Mouse (Mus musculus) gastrocnemius, postnatal 25 days (tissue): Measurements from ENCODE around the gene Tsx. TPM values are rescaled to one million over a fixed set of nuclear protein-coding genes. Genes with fewer than 3 reads are reported as not detected.
"Not testable (repeated sequence)": the region's sequence is repeated elsewhere in the genome, so short reads cannot be mapped to it uniquely, and the experiment has no call there.

Experiments used
- DNase-seq: peaks from one replicate; pipeline ENCODE4 v3.0.0; 2022
- long read RNA-seq, 2 experiments: library from polyadenylated mRNA; stranded (forward); transcript quantifications; one replicate each; pipeline ENCODE4 v2.0.0; 2021
- total RNA-seq, 2 experiments: library from RNA; stranded (reverse); gene quantifications; 1 replicate in 1 of 2; 2 replicates in 1 of 2; pipeline ENCODE4 v1.2.3; 2021

Gene Tsx
- not detected for total RNA-seq
- long read RNA-seq, experiment 1: 0 reads
- long read RNA-seq, experiment 2: 0 reads

DNA sequence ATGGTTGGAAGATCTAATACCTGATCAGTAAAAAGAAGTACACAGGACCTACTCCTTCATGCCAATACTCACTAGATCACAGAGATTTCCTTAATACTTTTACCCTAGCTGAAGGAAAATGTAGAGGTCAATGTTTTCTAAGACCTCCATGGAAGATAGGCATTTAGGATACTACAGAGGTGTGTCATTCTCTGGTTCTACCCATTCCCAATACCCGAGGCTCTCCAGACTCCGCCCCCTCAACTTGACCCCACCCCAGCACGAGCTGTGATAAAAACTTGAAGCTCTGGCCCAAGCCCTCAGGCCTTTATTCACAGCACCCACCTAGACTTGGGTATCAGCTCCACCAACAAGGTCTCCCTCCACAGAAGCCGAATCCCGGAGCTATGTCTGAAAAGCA lies at the start of gene Tsx:
Gene Tsx (plus strand): TSS at position 301 of the 400 bp plus-strand sequence.
- DNase-seq: no peak

DNA sequence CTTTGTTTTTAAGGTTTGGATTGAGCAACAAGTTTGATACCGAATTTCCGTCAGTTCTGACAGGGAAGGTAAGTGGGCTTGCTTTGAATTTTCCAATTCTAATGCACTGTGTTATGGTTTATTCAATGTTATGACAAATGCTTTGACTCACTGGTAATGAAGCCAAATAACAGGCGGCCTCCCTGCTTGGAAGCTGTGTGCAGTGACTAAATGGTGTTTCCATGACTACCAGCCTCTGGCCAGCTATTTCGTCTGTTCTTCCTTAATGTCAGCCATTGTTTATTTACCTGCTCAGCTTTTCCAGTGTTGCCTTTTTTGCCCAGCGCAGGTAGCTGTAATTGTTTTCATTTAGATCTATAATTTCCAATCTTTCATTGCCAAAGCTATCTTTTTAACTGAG lies 48.1 kb upstream of the Tsx start:
- DNase-seq: peak; percentile 10

DNA sequence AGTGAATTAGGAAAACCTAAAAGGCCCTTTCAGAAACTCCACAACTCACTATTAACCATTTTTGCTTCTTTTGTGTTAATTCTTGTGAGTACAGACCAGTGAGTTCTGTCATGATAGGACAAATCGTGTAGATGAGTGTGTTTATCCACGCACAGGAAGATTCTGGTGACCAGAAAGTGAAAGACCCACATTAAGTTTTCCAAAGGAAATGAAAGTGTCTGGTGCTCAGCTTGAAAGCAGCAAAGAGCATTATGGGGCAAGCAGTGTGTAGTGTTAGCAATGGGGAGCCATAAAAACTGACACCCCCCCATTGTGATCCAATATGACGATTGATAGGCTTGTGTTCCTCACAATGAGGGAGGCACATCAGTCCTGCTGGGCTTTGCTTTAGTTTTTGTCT lies 45.6 kb upstream of the Tsx start:
- no peak for DNase-seq

- DNase-seq: no peak
Observed at GRCm38 (mm10) chrX:103371221-103371620, 43.0 kb upstream of the Tsx start.

DNA sequence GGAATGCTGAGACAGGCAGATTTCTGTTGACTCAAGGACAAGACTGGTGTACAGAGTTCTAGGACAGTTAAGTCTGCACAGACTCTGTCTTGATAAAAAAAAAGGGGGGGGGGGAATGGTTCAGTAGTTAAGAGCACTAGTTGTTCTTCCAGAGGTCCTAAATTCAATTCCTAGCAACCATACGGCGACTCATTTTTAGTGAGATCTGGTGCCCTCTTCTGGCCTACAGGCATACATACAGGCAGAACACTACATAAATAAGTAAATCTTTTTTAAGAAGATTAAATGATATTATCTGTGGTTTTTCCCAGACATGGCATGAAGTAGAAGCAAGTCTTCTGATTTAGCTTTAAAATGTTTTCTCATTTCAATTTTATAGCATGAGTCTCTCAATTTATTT lies 42.6 kb upstream of the Tsx start:
- DNase-seq: no peak

GRCm38 (mm10) chrX:103374250-103374649 lies 40.0 kb upstream of the Tsx start:
- no peak for DNase-seq

GRCm38 (mm10) chrX:103384528-103384927 lies 29.7 kb upstream of the Tsx start:
- DNase-seq: no peak

DNA sequence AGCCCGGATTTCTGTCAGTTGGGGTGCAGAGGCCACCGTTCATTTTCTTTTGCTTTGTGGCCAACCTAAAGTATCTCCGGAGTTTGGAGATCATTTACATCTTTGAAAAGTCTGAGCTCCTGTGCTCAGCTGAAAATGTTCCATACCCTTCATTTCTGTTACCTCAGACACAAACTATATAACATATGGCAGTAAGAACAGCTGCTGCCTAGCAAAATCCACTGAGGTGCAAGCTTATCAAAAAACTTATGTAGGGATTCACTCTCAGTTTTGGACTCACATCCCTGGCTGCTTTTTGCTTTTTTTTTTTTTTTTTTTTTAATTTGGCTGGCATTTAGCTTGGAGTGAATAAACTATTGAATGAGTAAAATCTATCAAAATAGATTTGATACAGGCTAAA lies 26.1 kb upstream of the Tsx start:
- no peak for DNase-seq

DNA sequence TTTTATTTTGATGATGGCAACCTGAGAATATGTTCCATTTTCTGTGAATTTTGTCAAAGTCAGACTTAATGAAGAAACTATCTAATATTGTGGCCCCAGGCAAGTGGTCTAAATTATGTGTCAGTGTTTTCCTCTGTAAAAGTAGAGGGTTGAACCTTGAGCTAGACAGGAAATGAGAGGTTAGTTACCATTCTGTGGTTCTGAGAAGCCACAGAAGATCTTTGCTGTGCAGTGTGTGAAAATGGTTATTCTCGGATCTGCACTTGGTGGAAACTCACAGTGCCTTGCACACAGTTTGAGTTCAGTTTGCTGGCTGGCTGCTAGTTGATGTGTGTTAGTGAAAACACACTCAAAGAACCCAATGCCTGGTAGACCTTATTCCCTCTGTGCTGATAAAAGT lies 20.4 kb upstream of the Tsx start:
- DNase-seq: no peak

DNA sequence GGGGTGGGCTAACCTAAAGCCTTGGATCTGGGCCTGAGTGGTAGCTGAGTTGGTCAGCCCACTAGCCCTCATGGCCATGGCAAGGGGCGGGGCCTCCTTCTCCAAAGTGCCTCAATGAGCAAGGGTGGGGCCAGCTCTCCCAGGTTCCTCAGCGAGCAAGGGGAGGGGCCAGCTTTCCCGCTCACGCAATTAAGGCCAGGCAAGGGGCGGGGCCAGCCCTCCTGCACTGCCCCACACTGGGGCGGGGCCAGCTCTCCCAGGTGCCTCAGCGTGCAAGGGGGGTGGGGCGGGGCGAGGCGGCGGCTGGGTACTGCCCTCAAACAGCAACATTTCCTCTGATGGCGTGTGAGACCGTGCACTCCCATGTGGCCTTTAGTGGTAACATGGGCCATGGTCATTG lies 9.2 kb upstream of the Tsx start:
- DNase-seq: no peak

DNA sequence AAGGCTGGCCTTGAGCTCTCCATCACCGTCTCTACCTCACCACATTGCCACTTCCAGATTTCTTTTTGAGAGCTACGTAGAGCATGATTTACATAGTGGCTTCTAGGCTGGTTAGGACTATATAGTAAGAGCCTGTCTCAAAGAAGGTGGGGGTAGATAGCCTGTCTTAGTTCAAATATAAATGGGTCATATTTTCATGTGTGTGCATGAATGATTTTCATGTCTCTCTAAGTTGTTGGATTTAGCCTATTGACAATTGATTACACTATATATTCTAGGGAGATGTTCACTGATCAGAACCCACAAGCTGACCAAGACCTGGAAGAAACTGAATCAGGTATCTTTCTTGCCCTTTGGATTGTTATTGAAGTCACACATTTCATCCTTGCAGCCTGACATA lies 7.4 kb downstream of the Tsx start, which contains the start of gene Gm26992:
Gene Gm26992 (plus strand): TSS at position 301 of the 400 bp plus-strand sequence.
- no peak for DNase-seq

GRCm38 (mm10) chrX:103427677-103428076 lies 13.4 kb downstream of the Tsx start:
- DNase-seq: no peak

DNA sequence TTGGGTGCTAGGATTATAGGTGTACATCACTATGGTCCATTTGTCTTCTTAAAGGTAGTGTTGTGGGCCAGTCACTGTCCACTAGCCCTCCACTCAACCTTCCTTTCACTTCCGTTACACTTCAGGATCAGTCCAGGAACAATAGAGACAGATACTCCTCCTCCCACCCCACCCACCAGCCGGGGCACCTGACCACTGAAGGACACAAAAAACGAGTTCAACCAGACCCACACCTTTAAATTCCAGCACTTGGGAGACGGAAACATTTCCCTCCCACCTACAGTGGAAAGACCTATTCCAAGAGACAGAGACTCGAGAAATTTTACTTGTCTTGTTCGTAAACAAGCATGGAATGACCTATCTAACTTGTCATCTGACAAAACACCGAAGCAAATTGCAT lies 18.0 kb downstream of the Tsx start:
- no peak for DNase-seq

DNA sequence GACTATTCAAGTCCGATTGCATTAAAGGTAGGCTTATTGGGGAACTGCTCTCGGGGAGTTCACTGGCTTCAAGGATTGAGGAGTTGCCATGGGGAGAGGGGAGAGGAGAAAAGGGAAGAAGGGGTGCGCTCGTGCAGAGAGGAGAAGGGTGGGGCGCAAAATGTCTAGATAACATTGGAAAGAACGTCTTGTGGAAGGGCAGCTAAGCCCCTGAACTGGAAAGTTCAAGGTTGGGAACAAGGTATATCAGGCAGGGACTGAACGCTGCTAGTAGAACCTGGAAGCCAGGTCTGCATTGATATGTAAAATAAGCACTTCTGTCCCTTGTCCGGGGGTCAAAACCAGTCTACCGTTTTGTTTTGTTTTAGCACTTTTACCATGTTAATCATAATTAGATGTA lies 23.8 kb downstream of the Tsx start:
- DNase-seq: no peak

- no peak for DNase-seq
Observed at GRCm38 (mm10) chrX:103440803-103441202, 26.5 kb downstream of the Tsx start.

DNA sequence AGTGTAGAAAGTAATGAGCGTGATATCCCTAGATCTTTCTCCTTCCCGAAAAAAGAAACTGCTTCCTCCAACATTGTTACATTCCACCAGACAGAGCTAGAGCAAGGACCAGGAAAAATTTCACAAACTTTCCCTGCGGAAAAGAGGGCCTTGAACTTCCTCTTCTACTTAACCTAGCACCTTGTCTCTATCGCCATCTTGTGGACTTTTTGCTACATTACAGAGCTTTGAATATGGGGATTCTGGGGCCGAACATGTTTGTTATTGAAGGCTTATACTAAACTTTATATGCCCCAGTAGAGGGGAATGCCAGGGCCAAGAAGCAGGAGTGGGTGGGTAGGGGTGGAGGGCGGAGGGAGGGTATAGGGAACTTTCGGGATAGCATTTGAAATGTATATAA lies 29.5 kb downstream of the Tsx start:
- DNase-seq: no peak

DNA sequence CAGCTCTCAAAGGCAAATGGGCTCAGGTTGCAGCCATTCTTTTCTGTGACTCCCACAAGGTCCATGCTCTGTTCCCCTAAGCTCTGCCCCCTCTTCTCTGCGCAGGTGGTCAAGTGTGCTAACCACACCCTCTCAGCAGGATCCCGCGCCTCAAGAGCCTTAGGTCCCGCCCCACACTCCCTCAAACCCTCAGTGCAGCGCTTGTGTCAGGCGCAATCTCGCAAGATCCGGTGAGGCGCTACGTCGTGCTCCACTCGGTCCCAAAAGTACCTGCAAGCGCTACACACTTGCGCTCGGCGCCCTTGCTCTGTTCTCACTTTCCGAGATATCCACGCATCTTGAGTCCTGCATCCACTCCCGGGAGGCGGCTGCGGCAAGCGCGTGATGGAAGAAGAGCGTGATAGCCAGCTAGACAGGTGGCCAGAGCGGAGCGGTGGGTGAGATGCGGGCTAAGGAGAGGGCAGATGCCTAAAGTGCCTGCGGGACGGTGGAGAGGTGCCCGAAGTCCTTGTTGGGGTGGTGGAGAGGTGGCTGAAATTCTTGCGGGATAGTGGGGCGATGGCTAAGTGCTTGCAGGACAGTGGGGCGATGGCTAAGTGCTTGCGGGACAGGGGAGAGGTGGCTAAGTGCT lies 33.4 kb downstream of the Tsx start:
- DNase-seq: no peak

DNA sequence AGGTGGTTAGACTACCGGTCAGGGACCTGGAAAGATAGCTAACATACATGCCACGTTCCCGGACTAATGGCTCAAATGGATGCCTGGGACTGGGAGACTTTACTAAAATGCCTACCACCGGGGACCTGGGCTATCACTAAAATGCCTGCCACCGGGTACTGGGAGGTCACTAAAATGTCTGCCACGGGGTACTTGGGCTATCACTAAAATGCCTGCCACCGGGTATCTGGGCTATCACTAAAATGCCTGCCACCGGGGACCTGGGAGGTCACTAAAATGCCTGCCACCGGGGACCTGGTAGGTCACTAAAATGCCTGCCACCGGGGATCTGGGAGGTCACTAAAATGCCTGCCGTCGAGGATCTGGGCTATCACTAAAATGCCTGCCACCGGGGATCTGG lies 34.2 kb downstream of the Tsx start:
- not testable (repeated sequence) for DNase-seq

DNA sequence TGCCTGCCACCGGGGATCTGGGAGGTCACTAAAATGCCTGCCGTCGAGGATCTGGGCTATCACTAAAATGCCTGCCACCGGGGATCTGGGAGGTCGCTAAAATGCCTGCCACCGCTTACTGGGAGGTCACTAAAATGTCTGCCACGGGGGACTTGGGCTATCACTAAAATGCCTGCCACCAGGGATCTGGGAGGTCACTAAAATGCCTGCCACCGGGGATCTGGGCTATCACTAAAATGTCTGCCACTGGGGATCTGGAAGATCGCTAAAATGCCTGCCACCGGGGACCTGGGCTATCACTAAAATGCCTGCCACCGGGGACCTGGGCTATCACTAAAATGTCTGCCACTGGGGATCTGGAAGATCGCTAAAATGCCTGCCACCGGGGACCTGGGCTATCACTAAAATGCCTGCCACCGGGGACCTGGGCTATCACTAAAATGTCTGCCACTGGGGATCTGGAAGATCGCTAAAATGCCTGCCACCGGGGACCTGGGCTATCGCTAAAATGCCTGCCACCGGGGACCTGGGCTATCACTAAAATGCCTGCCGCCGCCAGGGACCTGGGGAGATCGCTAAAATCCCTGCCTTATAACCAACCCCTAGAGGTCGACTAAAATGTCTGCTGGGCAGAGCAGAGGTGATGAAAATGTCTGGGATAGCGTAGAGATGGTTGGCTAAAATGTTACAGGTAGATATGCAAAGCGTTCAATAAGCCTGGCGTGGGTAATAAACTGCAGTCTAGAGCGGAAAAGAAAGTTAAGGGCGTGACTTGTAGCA lies 34.9 kb downstream of the Tsx start:
- not testable (repeated sequence) for DNase-seq

- DNase-seq: no peak
Observed at GRCm38 (mm10) chrX:103452815-103453214, 38.5 kb downstream of the Tsx start.

GRCm38 (mm10) chrX:103460056-103460455 lies 45.8 kb downstream of the Tsx start:
- DNase-seq: no peak

- DNase-seq: no peak
Observed at GRCm38 (mm10) chrX:103468998-103469397, 54.7 kb downstream of the Tsx start.

- DNase-seq: no peak
Observed at GRCm38 (mm10) chrX:103472346-103472745, 58.1 kb downstream of the Tsx start.
